8 mouse cellular contexts compared by ENCODE assay signal in genomic region chr7:68263346-68264027, GRCm38 (mm10). TPM values are rescaled to one million over a fixed set of nuclear protein-coding genes. Genes with fewer than 3 reads are reported as not detected.
DNase-seq lines count a peak whose midpoint lies in the region; ATAC-seq and TF ChIP-seq lines count a peak whose summit lies in the region.

No protein-coding gene starts in this region.

- H3K4me2 ChIP-seq in hindbrain, postnatal 0 days (ENCODE audit: low read depth, low read length), result peak overlapping the region; percentile 59
- H3K4me2 ChIP-seq in midbrain, postnatal 0 days (ENCODE audit: low read depth, low read length, poor library complexity, severe bottlenecking), result peak overlapping the region; percentile 61

- no peaks in the 10 kb centered on the region for H3K9me3 ChIP-seq in embryonic facial prominence, embryonic 10.5 days
- H3K9me3 ChIP-seq in hindbrain, postnatal 0 days (ENCODE audit: low read length), result no peaks in the 10 kb centered on the region
- H3K9me3 ChIP-seq in midbrain, postnatal 0 days (ENCODE audit: low read length), result no peaks in the 10 kb centered on the region

- peak overlapping the region; percentile 54 for H3K4me3 ChIP-seq in embryonic facial prominence, embryonic 10.5 days
- peak overlapping the region; percentile 27 for H3K4me3 ChIP-seq in hindbrain, postnatal 0 days (ENCODE audit: low read length)
- H3K4me3 ChIP-seq in midbrain, postnatal 0 days (ENCODE audit: low read depth, low read length), result peak overlapping the region; percentile 32; the same call in 1 of the 2 replicates

- intact Hi-C loops in left cerebral cortex, postnatal 10 days (cut with DNase I), result no loop called here
- intact Hi-C loops in gastrocnemius, postnatal 14 days (cut with DNase I; ENCODE audit: low total_unique reads), result loop anchor here (5.0 kb wide), 1 partner anchor 36 kb away; no protein-coding TSS in a partner anchor

- peaks cover 45% of the 10 kb centered on the region for H3K4me1 ChIP-seq in embryonic facial prominence, embryonic 10.5 days
- peaks cover 6% of the 10 kb centered on the region for H3K4me1 ChIP-seq in hindbrain, postnatal 0 days (ENCODE audit: insufficient read depth, low read length)
- no peaks in the 10 kb centered on the region; the same call in 1 of the 2 replicates for H3K4me1 ChIP-seq in midbrain, postnatal 0 days (ENCODE audit: insufficient read depth, low read length)

- no peak overlapping the region for H3K9ac ChIP-seq in hindbrain, postnatal 0 days (replicated peaks; ENCODE audit: low read length)
- no peak overlapping the region for H3K9ac ChIP-seq in midbrain, postnatal 0 days (replicated peaks; ENCODE audit: low read length, poor library complexity, severe bottlenecking)

- TF ChIP-seq CTCF in hindbrain, postnatal 0 days (IDR thresholded peaks at IDR 0.05; ENCODE audit: low read depth), result no peak
- no peak for TF ChIP-seq CTCF in midbrain, postnatal 0 days (IDR thresholded peaks at IDR 0.05)

- peak overlapping the region; percentile 52; the same call in 1 of the 2 replicates for H3K27ac ChIP-seq in embryonic facial prominence, embryonic 10.5 days (replicated peaks)
- H3K27ac ChIP-seq in hindbrain, postnatal 0 days, result no peak overlapping the region
- no peak overlapping the region for H3K27ac ChIP-seq in midbrain, postnatal 0 days (ENCODE audit: low read depth, low read length)

- 0 out of 2 replicates have a peak, but pooled peaks have one; percentile 22 for ATAC-seq in hindbrain, postnatal 0 days
- ATAC-seq in midbrain, postnatal 0 days (ENCODE audit: low FRiP score), result peak; percentile 13; the same call in 1 of the 2 replicates

- DNase-seq in layer of hippocampus, adult 9-11 months, result peak; percentile 17
- DNase-seq in layer of hippocampus, adult 11-12 months (ENCODE audit: low spot score), result no peak
- no peak for DNase-seq in embryonic facial prominence, embryonic 10.5 days (ENCODE audit: low spot score)
- DNase-seq in hindbrain, postnatal 0 days (ENCODE audit: low spot score), result no peak
- DNase-seq in midbrain, postnatal 0 days (ENCODE audit: low spot score), result no peak
- no peak for DNase-seq in cerebellum, postnatal 25 days
- DNase-seq in left cerebral cortex, postnatal 10 days (ENCODE audit: extremely low spot score in 1 of 2, low spot score in 2 of 2), result no peak
- DNase-seq in gastrocnemius, postnatal 14 days, result no peak

- peaks cover 26% of the 10 kb centered on the region for H3K27me3 ChIP-seq in embryonic facial prominence, embryonic 10.5 days (replicated peaks; ENCODE audit: low read depth, poor library complexity, severe bottlenecking)
- no peaks in the 10 kb centered on the region for H3K27me3 ChIP-seq in hindbrain, postnatal 0 days (ENCODE audit: insufficient read depth, low read length)
- H3K27me3 ChIP-seq in midbrain, postnatal 0 days (ENCODE audit: insufficient read depth, low read length), result no peaks in the 10 kb centered on the region

- no peaks in the 10 kb centered on the region for H3K36me3 ChIP-seq in embryonic facial prominence, embryonic 10.5 days (replicated peaks)
- no peaks in the 10 kb centered on the region for H3K36me3 ChIP-seq in hindbrain, postnatal 0 days (ENCODE audit: insufficient read depth, low read length)
- H3K36me3 ChIP-seq in midbrain, postnatal 0 days (ENCODE audit: insufficient read depth, low read length), result no peaks in the 10 kb centered on the region

- WGBS in embryonic facial prominence, embryonic 10.5 days, result 51% methylated on average over 8 of the region's 8 CpGs
- 52% methylated on average over 8 of the region's 8 CpGs for WGBS in hindbrain, postnatal 0 days
- 55% methylated on average over 8 of the region's 8 CpGs for WGBS in midbrain, postnatal 0 days

RNA-seq across cellular contexts. Expression of gene Pgpep1l, which starts 0.5 kb away (rescaled TPM):
- polyA plus RNA-seq in embryonic facial prominence, embryonic 10.5 days (2016; fragmentation: Nextera tagmentation; extraction: Ambion mirVana), result not detected in 2 replicates
- 0.68 TPM in 1 of 2 replicates, not detected in the other for total RNA-seq in hindbrain, postnatal 0 days (2014; rRNA removed)
- 0.24 TPM in 1 of 2 replicates, not detected in the other for polyA plus RNA-seq in hindbrain, postnatal 0 days (2015; fragmentation: Nextera tagmentation; extraction: Ambion mirVana)
- total RNA-seq in midbrain, postnatal 0 days (2014; rRNA removed), result 1.2 TPM in 1 of 2 replicates, not detected in the other
- polyA plus RNA-seq in midbrain, postnatal 0 days (2015; fragmentation: Nextera tagmentation; extraction: Ambion mirVana), result not detected in 2 replicates
- total RNA-seq in left cerebral cortex, postnatal 10 days (2021), result under 1 TPM in 1 of 2 experiments, not detected in 1; 0.49 TPM
- total RNA-seq in gastrocnemius, postnatal 14 days (2021), result 1 to 10 TPM; 8.4 to 9.2 TPM

RNA-seq across cellular contexts. Expression of gene Fam169b, which starts 10.2 kb away (rescaled TPM):
- 1.1 and 1.4 TPM in 2 replicates for polyA plus RNA-seq in embryonic facial prominence, embryonic 10.5 days (2016; fragmentation: Nextera tagmentation; extraction: Ambion mirVana)
- 0.21 TPM in 1 of 2 replicates, not detected in the other for total RNA-seq in hindbrain, postnatal 0 days (2014; rRNA removed)
- polyA plus RNA-seq in hindbrain, postnatal 0 days (2015; fragmentation: Nextera tagmentation; extraction: Ambion mirVana), result 0.15 TPM in 1 of 2 replicates, not detected in the other
- total RNA-seq in midbrain, postnatal 0 days (2014; rRNA removed), result not detected in 2 replicates
- polyA plus RNA-seq in midbrain, postnatal 0 days (2015; fragmentation: Nextera tagmentation; extraction: Ambion mirVana), result 0.26 TPM in 1 of 2 replicates, not detected in the other
- under 1 TPM; 0.32 to 0.47 TPM for total RNA-seq in left cerebral cortex, postnatal 10 days (2021)
- total RNA-seq in gastrocnemius, postnatal 14 days (2021), result under 1 TPM; 0.29 to 0.51 TPM
